Mouse (Mus musculus) liver, embryonic 15.5 days (tissue): ENCODE measurements around the gene Cox20. TPM values are rescaled to one million over a fixed set of nuclear protein-coding genes. Genes with fewer than 3 reads are reported as not detected.

Experiments
- ATAC-seq: fragments of 200-750 bp; cut with Nextera tagmentation; 2 replicates; pipeline ENCODE4 v1.8.0; 2017; ENCODE audit warnings: moderate number of reproducible peaks, mild to moderate bottlenecking, moderate library complexity; ENCODE audit not compliant: insufficient read depth
- H3K27ac ChIP-seq: fragments of 300-500 bp; sonication (generic); replicated peaks from 2 replicates; pipeline ENCODE4 v1.5.1; 2015; ENCODE audit warnings: mild to moderate bottlenecking, inconsistent platforms
- H3K27me3 ChIP-seq: fragments of 300-500 bp; sonication (generic); 2 replicates; pipeline ENCODE4 v1.6.1; 2015; ENCODE audit warnings: mild to moderate bottlenecking, inconsistent platforms
- H3K36me3 ChIP-seq: fragments of 300-500 bp; sonication (generic); replicated peaks from 2 replicates; pipeline ENCODE4 v1.6.1; 2015; ENCODE audit warnings: moderate library complexity, mild to moderate bottlenecking, inconsistent platforms
- H3K4me1 ChIP-seq: fragments of 300-500 bp; sonication (generic); replicated peaks from 2 replicates; pipeline ENCODE4 v1.6.1; 2015; ENCODE audit warnings: inconsistent platforms
- H3K4me2 ChIP-seq: fragments of 300-500 bp; sonication (generic); 2 replicates; pipeline ENCODE4 v1.6.1; 2015; ENCODE audit warnings: moderate library complexity, mild to moderate bottlenecking, inconsistent platforms
- H3K4me3 ChIP-seq: fragments of 300-500 bp; sonication (generic); replicated peaks from 2 replicates; pipeline ENCODE4 v1.5.1; 2015; ENCODE audit warnings: mild to moderate bottlenecking, inconsistent platforms
- H3K9ac ChIP-seq: fragments of 300-500 bp; sonication (generic); 2 replicates; pipeline ENCODE4 v1.6.1; 2015; ENCODE audit warnings: moderate library complexity, mild to moderate bottlenecking, inconsistent platforms
- H3K9me3 ChIP-seq: fragments of 300-500 bp; sonication (generic); replicated peaks from 2 replicates; pipeline ENCODE4 v1.6.1; 2016; ENCODE audit warnings: inconsistent platforms
- whole genome bisulfite sequencing: fragments of 180-500 bp; shearing (Covaris S2); methylation state at CpG from one replicate; pipeline ENCODE4 v1.1.7; 2015; ENCODE audit warnings: mixed read lengths; ENCODE audit not compliant: insufficient replicate concordance; 5-methylcytosine and 5-hydroxymethylcytosine counted together
- microRNA-seq: library from miRNA; unstranded; fragments of <30 nt; microRNA quantifications from one replicate; pipeline ENCODE4, GENCODE M21; 2016
- polyA plus RNA-seq: library from polyadenylated mRNA; unstranded; fragments of >200 nt; fragmentation: Nextera tagmentation; extraction: Ambion mirVana; gene quantifications from 2 replicates; pipeline ENCODE4 v1.2.1, GENCODE M21; 2015

Cox20 gene
- polyA plus RNA-seq, 1 experiment from 2014 or later = 78.6 TPM

GRCm38 (mm10) chr1:178357776-178358710 lies 39.1 kb downstream of the Cox20 start:
- WGBS = 68% methylated on average over 12 of the region's 12 CpGs
- no peak overlapping the region for H3K27ac ChIP-seq
- no peak overlapping the region for H3K4me3 ChIP-seq
- H3K36me3 ChIP-seq = no peaks in the 10 kb centered on the region
- H3K9ac ChIP-seq = no peak overlapping the region
- ATAC-seq = no peak
- H3K9me3 ChIP-seq = no peaks in the 10 kb centered on the region
- H3K27me3 ChIP-seq = no peaks in the 10 kb centered on the region
- no peak overlapping the region for H3K4me2 ChIP-seq
- no peaks in the 10 kb centered on the region for H3K4me1 ChIP-seq

GRCm38 (mm10) chr1:178360264-178360663 lies 41.3 kb downstream of the Cox20 start:
- no peak for ATAC-seq
- H3K36me3 ChIP-seq = no peaks in the 10 kb centered on the region
- H3K4me1 ChIP-seq = no peaks in the 10 kb centered on the region
- no peak overlapping the region for H3K4me3 ChIP-seq
- no peak overlapping the region for H3K9ac ChIP-seq
- H3K4me2 ChIP-seq = no peak overlapping the region
- H3K27me3 ChIP-seq = no peaks in the 10 kb centered on the region
- WGBS = 72% methylated on average over 11 of the region's 11 CpGs
- H3K9me3 ChIP-seq = no peaks in the 10 kb centered on the region
- no peak overlapping the region for H3K27ac ChIP-seq

- H3K27me3 ChIP-seq = no peaks in the 10 kb centered on the region
- no peaks in the 10 kb centered on the region for H3K4me1 ChIP-seq
- ATAC-seq = no peak
- H3K4me2 ChIP-seq = no peak overlapping the region
- H3K36me3 ChIP-seq = no peaks in the 10 kb centered on the region
- WGBS = 60% methylated on average over 2 of the region's 2 CpGs
- no peak overlapping the region for H3K4me3 ChIP-seq
- no peak overlapping the region for H3K27ac ChIP-seq
- H3K9me3 ChIP-seq = no peaks in the 10 kb centered on the region
- H3K9ac ChIP-seq = no peak overlapping the region
Observed at GRCm38 (mm10) chr1:178360702-178361101, 41.8 kb downstream of the Cox20 start.

GRCm38 (mm10) chr1:178365171-178365570 lies 46.2 kb downstream of the Cox20 start:
- no peak overlapping the region for H3K4me2 ChIP-seq
- H3K36me3 ChIP-seq = no peaks in the 10 kb centered on the region
- ATAC-seq = no peak
- H3K4me1 ChIP-seq = peaks cover 24% of the 10 kb centered on the region
- no peak overlapping the region for H3K27ac ChIP-seq
- no peak overlapping the region for H3K4me3 ChIP-seq
- no peaks in the 10 kb centered on the region for H3K9me3 ChIP-seq
- no peak overlapping the region for H3K9ac ChIP-seq
- no peaks in the 10 kb centered on the region for H3K27me3 ChIP-seq
- 81% methylated on average over 6 of the region's 6 CpGs for WGBS

DNA sequence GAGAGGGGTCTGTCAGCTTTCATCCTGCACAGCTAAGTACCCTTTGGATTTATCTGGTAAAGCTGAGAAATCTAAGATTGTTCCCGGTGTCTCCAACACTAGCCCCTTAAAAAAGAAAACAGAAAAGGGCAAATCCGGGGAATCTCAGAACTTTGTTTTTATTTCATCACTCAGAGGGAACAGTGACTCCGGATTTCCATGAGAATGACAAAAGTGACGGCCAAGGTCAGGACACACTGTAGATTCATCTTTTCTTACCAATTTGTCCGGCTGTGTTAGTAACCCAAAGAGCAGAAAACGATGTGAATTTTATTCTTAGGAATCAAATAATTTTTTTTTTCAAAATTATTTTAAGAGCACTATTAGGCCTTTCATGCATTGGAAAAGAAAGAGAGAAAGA lies 49.2 kb downstream of the Cox20 start:
- no peaks in the 10 kb centered on the region for H3K9me3 ChIP-seq
- WGBS = 74% methylated on average over 6 of the region's 6 CpGs
- H3K4me3 ChIP-seq = no peak overlapping the region; the same call in 1 of the 2 replicates
- no peak for ATAC-seq
- no peaks in the 10 kb centered on the region for H3K36me3 ChIP-seq
- peaks cover 36% of the 10 kb centered on the region for H3K4me1 ChIP-seq
- H3K27ac ChIP-seq = peak overlapping the region; percentile 85
- peak overlapping the region; percentile 82 for H3K4me2 ChIP-seq
- no peaks in the 10 kb centered on the region for H3K27me3 ChIP-seq
- peak overlapping the region; percentile 50; the same call in 1 of the 2 replicates for H3K9ac ChIP-seq

DNA sequence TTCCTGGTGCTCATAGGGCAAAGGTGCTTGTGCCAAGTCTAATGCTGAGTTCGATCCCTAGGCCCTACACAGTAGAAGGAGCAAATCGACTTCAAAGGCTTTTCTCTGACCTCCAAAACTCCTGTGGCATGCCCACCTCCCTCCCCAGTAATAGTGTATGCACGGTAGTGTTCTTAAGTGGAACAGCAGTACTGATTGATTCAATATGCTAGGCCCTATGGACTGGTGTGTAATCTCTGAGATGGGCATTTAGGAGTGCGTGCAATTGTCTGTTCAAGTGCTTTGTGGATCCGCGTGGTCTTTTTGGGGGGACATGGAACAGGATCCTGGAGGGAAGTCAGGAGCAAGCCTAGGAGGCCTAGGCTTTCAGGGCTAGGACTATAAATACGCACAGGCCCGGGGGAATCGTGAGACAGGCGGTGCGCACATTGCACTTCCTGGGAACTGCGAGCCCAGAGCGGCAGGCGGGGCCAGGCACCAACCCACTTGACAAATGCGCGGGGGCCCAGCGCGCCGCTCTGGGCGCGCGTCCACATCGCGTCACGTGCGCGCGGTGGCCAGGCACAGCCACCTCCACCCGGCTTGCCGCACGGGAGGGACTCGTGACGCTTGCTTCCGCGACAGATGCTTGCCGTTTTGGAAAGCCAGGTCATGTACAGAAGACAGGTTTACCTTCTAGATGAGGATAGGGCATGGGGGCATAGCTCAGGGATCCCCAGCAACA lies 49.8 kb downstream of the Cox20 start:
- Histone ChIP-seq H3K36me3 (no peaks in the 10 kb centered on the region), H3K9ac (peak overlapping the region; percentile 50), H3K27ac (peak overlapping the region; percentile 85), H3K4me3 (peak overlapping the region; percentile 63), H3K9me3 (no peaks in the 10 kb centered on the region), H3K4me2 (peak overlapping the region; percentile 82), H3K4me1 (peaks cover 42% of the 10 kb centered on the region), H3K27me3 (no peaks in the 10 kb centered on the region)
- ATAC-seq = peak; percentile 96
- 4% methylated on average over 36 of the region's 36 CpGs for WGBS

- Histone ChIP-seq H3K4me2 (peak overlapping the region; percentile 82), H3K9me3 (no peaks in the 10 kb centered on the region), H3K4me3 (peak overlapping the region; percentile 63), H3K9ac (peak overlapping the region; percentile 50), H3K36me3 (no peaks in the 10 kb centered on the region), H3K27me3 (no peaks in the 10 kb centered on the region), H3K4me1 (peaks cover 42% of the 10 kb centered on the region), H3K27ac (peak overlapping the region; percentile 85)
- WGBS = 0% methylated on average over 11 of the region's 11 CpGs
- peak; percentile 84 for ATAC-seq
Observed at GRCm38 (mm10) chr1:178369272-178369651, 50.3 kb downstream of the Cox20 start.

Small RNA genes within 50 kb of the gene (microRNA-seq; reads per million reads assigned to microRNA genes)
- not detected for gene Gm27458

Other genes starting within 250 kb of the Cox20 start
- 8.0 and 8.6 TPM in 2 replicates for gene Desi2, start 131.7 kb upstream of the Cox20 start, polyA plus RNA-seq
- gene Hnrnpu, start 18.7 kb downstream of the Cox20 start, polyA plus RNA-seq = 162 and 167 TPM in 2 replicates
- gene Efcab2, start 87.0 kb downstream of the Cox20 start, polyA plus RNA-seq = 1.8 and 2.4 TPM in 2 replicates
- 0.06 and 0.09 TPM in 2 replicates for gene Kif26b, start 210.0 kb downstream of the Cox20 start, polyA plus RNA-seq